Mouse (Mus musculus): ENCODE measurements at regions not wholly inside any gene's neighbourhood (a gene's known extent, or its start where the extent isn't known, plus 50 kb on each side); places are given as distances from the start of the nearest gene placed in this dataset.

GRCm38 (mm10) chr5:47795273-47795672 lies 187.7 kb upstream of the Slit2 start:
- Histone ChIP-seq H3K9me3 (ENCODE audit: low read length) (no peaks in the 10 kb centered on the region), H3K27me3 (ENCODE audit: insufficient read depth, low read length) (no peaks in the 10 kb centered on the region)

GRCm38 (mm10) chr5:47820936-47821335 lies 162.0 kb upstream of the Slit2 start:
- no peak overlapping the region for H3K9ac ChIP-seq (replicated peaks; ENCODE audit: low read length)
- H3K27me3 ChIP-seq (ENCODE audit: insufficient read depth, low read length) = no peaks in the 10 kb centered on the region
- H3K36me3 ChIP-seq (ENCODE audit: insufficient read depth, low read length) = no peaks in the 10 kb centered on the region
- no peaks in the 10 kb centered on the region for H3K9me3 ChIP-seq (ENCODE audit: low read length)
- ATAC-seq (no peak), DNase-seq (ENCODE audit: low spot score) (no peak)
- no peak overlapping the region for H3K4me2 ChIP-seq (ENCODE audit: low read depth, low read length)
- no peak for TF ChIP-seq CTCF (IDR thresholded peaks at IDR 0.05; ENCODE audit: low read depth)
- H3K27ac ChIP-seq = no peak overlapping the region
- H3K4me3 ChIP-seq (ENCODE audit: low read length) = no peak overlapping the region
- 83% methylated on average over 1 of the region's 1 CpGs for WGBS
- no peaks in the 10 kb centered on the region for H3K4me1 ChIP-seq (ENCODE audit: insufficient read depth, low read length)

More at GRCm38 (mm10) chr5:47795273-47795672, 187.7 kb upstream of the Slit2 start:
- no peak overlapping the region for H3K9ac ChIP-seq (replicated peaks; ENCODE audit: low read length)
- no peak overlapping the region for H3K4me2 ChIP-seq (ENCODE audit: low read depth, low read length)
- ATAC-seq = no peak
- 91% methylated on average over 3 of the region's 3 CpGs for WGBS
- no peak for TF ChIP-seq CTCF (IDR thresholded peaks at IDR 0.05; ENCODE audit: low read depth)
- no peaks in the 10 kb centered on the region for H3K4me1 ChIP-seq (ENCODE audit: insufficient read depth, low read length)
- no peak overlapping the region for H3K27ac ChIP-seq
- H3K36me3 ChIP-seq (ENCODE audit: insufficient read depth, low read length) = no peaks in the 10 kb centered on the region
- no peak for DNase-seq (ENCODE audit: low spot score)
- H3K4me3 ChIP-seq (ENCODE audit: low read length) = no peak overlapping the region

GRCm38 (mm10) chr5:47837998-47838397 lies 144.9 kb upstream of the Slit2 start:
- no peak overlapping the region for H3K4me3 ChIP-seq (ENCODE audit: low read length)
- H3K9ac ChIP-seq (replicated peaks; ENCODE audit: low read length) = no peak overlapping the region
- no peak for TF ChIP-seq CTCF (IDR thresholded peaks at IDR 0.05; ENCODE audit: low read depth)
- no peak overlapping the region for H3K27ac ChIP-seq
- H3K9me3 ChIP-seq (ENCODE audit: low read length) = no peaks in the 10 kb centered on the region
- H3K27me3 ChIP-seq (ENCODE audit: insufficient read depth, low read length) = no peaks in the 10 kb centered on the region
- no peaks in the 10 kb centered on the region for H3K36me3 ChIP-seq (ENCODE audit: insufficient read depth, low read length)
- WGBS = 86% methylated on average over 3 of the region's 3 CpGs
- ATAC-seq (no peak), DNase-seq (ENCODE audit: low spot score) (no peak)
- H3K4me1 ChIP-seq (ENCODE audit: insufficient read depth, low read length) = no peaks in the 10 kb centered on the region
- H3K4me2 ChIP-seq (ENCODE audit: low read depth, low read length) = no peak overlapping the region

DNA sequence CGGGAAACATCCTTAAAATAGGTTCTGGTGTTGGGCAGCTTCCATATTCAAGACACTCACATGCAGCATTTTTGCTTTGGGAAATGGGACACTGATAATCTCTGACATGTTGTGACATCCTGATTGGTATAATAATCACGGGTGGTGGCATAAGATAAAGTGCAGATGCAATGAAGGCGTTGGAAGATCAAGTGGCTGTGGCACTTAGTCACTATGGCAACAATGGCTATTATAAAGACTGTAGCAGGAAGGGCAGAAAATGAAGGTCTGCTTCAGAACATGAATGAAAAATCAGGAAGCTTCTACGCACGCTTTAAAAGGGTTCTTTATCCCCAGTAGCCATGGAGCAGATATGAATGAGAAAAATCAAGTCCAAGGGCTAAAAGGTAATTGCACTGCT lies 113.2 kb upstream of the Slit2 start:
- no peak overlapping the region for H3K9ac ChIP-seq (replicated peaks; ENCODE audit: low read length)
- no peak overlapping the region for H3K4me3 ChIP-seq (ENCODE audit: low read length)
- no peaks in the 10 kb centered on the region for H3K4me1 ChIP-seq (ENCODE audit: insufficient read depth, low read length)
- H3K36me3 ChIP-seq (ENCODE audit: insufficient read depth, low read length) = no peaks in the 10 kb centered on the region
- H3K4me2 ChIP-seq (ENCODE audit: low read depth, low read length) = no peak overlapping the region
- no peaks in the 10 kb centered on the region for H3K27me3 ChIP-seq (ENCODE audit: insufficient read depth, low read length)
- no peak for DNase-seq (ENCODE audit: low spot score)
- no peak for ATAC-seq
- TF ChIP-seq CTCF (IDR thresholded peaks at IDR 0.05; ENCODE audit: low read depth) = no peak
- WGBS = 36% methylated on average over 5 of the region's 5 CpGs
- H3K9me3 ChIP-seq (ENCODE audit: low read length) = no peaks in the 10 kb centered on the region
- H3K27ac ChIP-seq = no peak overlapping the region

Measured in hindbrain, postnatal 0 days (tissue).